11 mouse cellular contexts compared by ENCODE assay signal in genomic region chr6:32512010-32512409, GRCm38 (mm10).
DNase-seq lines count a peak whose midpoint lies in the region; ATAC-seq lines count a peak whose summit lies in the region.
"Had no signal": no experiment of that assay in that cellular context is flagged by ENCODE, and none has a peak within 500 bp of the region (broad histone marks: within the 10 kb centered on the region; RNA-seq: fewer than 3 reads in every experiment).

No protein-coding gene starts in this region.

- DNase-seq in kidney, adult 11 months: peak; percentile 51
- no peak for DNase-seq in kidney, adult 18-20 months
- peak; percentile 44 for DNase-seq in 416B (ENCODE audit: low read depth)
- no peak for DNase-seq in cerebellum, postnatal 4 days (ENCODE audit: low spot score in 2 of 2)
- no peak for DNase-seq in cerebellum, adult 9-11 months
- DNase-seq in right cerebral cortex, postnatal 36 days (ENCODE audit: low spot score in 2 of 2): no peak
- DNase-seq: cerebellum, postnatal 14 days; right cerebral cortex, postnatal 14 days had no signal

- peak; percentile 81 for ATAC-seq in common myeloid progenitor, adult 5-6 weeks (replicated peaks; ENCODE audit: low read depth, poor library complexity, severe bottlenecking)
- peak; percentile 19 to 44; a peak in 2 of 4 replicates for ATAC-seq in hematopoietic stem cell, adult 5-6 weeks (replicated peaks in 1 of 2; ENCODE audit: insufficient read depth in 1 of 2, low FRiP score in 2 of 2, low TSS enrichment in 1 of 2, low read depth in 1 of 2, poor library complexity in 2 of 2, severe bottlenecking in 2 of 2)
- ATAC-seq: inflammation-experienced regulatory T-cells, adult 6 months had no signal

Comparison
In these comparisons a context has a peak if more than half of its experiments do, and no peak if none do; other contexts are left out.
1. DNase-seq: peak in kidney, adult 11 months (single experiment) and 416B (single experiment); none in kidney, adult 18-20 months (single experiment), cerebellum, postnatal 4 days (0 of 2), cerebellum, adult 9-11 months (single experiment) and right cerebral cortex, postnatal 36 days (0 of 2).